Mouse (Mus musculus) left cerebral cortex, postnatal 14 days (tissue): Measurements from ENCODE around the gene 2810021J22Rik. TPM values are rescaled to one million over a fixed set of nuclear protein-coding genes. Genes with fewer than 3 reads are reported as not detected.

ENCODE experiments used
- DNase-seq, 2 experiments: peaks; one replicate each; pipeline ENCODE4 v3.0.0; 2021 to 2022; ENCODE audit warnings: low spot score in 2 of 2, mixed read lengths in 1 of 2
- intact Hi-C: fragments of 180-260 bp; cut with DNase I; formaldehyde crosslinking; loops from one replicate; pipeline ENCODE4 v1.15.1; 2025
- total RNA-seq, 2 experiments: library from RNA; stranded (reverse); gene quantifications; 2 replicates each; pipeline ENCODE4 v1.2.3; 2021

The 2810021J22Rik gene
- total RNA-seq, 2 experiments from 2014 or later = 9.3 TPM

DNA sequence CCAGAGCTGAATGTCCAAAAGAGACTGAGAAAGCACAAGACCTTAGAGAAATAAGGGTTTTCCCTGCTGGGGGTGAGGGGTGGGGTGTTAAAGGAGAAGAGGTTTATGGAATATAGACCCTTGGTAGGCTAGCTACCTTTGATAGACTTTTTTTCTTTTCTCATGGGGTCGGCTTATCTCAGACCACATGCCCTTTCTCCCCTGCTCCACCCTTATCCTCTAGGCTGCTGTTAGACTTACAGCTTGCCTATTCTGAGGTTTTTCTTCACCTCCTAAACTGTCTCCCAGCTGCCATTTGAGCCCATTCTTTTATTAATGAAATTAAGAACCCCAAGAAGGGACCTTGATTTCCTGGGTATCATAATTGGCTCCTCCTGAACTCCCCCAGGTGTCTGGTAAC, 46.8 kb downstream of the 2810021J22Rik start:
- intact Hi-C loops = no loop called here

DNA sequence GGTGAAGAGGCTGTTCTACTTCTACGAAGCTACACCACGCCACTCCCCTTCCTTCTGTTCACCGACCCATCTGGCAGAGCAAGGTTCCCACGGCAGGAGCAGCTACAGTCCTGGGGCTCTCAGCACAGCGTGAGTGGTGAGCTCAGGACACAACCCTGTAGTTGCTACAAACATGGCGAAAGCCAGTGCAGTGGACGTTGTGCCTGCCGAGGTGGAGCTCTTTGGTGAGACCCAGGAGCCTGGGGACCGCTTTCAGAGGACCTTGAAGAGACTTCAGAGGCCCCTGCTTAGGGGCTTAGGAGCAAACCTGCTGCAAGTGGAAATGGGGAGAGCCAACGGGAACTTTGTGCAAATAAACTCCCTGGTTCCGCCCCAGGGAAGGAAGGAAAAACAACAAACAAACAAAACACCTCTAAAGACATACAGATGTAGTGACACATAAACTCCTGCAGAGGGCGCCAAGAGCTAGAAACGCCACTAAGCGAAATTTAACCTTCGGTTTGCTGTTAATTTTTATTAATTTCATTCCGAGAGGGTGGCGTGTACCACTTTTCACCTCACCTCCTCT, 47.5 kb downstream of the 2810021J22Rik start:
- intact Hi-C loops = no loop called here
- DNase-seq = no peak

More for the DNA sequence above, 46.8 kb downstream of the 2810021J22Rik start:
- no peak for DNase-seq

DNA sequence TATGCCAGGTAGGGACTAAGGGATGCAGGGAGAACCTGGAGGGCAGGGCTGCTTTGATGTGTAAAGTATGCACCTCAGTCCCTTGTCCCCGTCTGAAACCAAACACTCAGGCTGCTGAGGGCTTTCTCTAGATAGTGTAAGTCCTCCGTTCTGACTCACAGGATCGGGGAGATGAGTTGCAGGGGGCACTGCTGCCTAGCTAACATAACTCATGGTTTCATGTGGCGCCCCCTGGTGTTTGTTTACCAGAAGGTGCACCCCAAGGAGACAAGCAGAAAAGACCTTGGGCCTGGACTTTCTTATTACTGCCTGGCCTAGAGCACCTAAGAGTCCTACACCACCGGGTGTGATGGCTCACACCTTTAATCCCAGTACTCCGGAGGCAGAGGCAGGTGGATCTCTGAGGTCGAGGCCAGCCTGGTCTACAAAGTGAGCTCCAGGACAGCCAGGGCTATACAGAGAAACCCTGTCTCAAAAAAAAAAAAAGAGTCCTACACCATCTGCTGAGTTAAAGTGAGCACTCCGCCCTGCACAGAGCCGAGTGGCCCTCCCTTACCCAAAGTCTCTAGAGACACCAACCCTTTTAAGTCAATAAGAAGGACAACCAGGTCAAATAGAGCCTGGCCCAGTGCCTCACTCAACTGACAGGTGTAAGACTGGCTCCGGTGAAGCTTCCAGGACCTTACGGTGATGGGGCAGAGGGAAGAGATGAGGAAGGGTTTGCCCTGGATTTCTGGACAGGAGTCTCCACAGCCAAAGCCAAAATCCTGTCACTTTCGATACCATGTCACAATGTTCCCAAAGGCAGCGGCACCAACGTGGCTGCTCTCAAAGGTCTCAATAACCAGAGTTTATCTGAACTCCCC, 50.1 kb downstream of the 2810021J22Rik start:
- intact Hi-C loops = no loop called here
- DNase-seq = peak in 1 of 2 experiments; percentile 26

DNA sequence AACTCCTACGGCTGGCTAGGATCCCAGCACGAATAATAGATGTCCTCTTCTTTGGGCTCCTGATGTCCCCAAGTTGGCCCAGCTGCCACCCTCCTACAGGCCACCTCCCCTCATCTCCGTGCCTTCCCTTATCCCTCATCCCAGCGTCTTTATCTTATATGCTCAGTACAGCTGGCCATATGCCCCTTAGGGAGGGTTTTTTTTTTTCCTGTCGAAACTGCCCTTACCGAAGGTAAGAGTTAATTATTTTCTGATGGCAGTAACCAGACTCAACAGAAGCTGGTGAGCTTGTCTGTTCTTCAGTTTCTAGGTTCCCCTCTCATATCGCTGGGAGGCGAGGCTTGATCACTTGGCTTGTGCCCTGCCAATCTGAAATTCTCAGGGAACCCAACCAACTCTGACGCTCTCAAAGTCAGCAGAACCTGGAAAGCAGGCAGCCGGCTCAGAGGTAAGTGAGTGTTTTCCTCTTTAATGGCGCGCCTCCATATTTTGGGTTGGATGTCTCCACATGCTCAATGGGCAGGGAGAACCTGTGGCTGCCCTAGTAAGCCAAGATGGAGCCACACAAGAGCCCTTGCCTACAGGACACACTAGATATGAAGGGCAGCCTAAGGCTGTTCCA, 50.8 kb downstream of the 2810021J22Rik start, which contains the start of gene Btnl10:
TSS of gene Btnl10 (plus strand) at position 164 of the 622 bp plus-strand sequence.
- DNase-seq = no peak
- intact Hi-C loops = no loop called here

DNA sequence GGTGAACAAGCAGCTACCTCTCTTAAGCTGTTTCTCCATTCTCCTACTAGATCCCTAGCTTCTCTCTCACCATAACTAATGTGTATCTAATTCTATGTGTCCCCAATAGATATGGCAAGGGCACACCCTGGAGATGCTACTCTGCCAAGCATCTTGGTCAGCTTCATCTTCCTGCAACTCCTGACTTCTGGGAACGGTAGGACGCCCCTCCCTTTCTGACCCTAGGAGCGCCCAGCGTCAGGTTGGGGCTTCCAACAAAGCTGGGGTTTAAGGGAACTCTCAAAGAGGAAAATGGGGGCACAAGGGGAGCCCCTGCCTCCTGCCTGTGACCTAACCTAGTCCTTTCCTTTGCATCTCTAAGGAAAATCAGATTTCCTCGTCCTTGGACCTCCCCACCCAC, 51.7 kb downstream of the 2810021J22Rik start:
- intact Hi-C loops = no loop called here
- DNase-seq = no peak

DNA sequence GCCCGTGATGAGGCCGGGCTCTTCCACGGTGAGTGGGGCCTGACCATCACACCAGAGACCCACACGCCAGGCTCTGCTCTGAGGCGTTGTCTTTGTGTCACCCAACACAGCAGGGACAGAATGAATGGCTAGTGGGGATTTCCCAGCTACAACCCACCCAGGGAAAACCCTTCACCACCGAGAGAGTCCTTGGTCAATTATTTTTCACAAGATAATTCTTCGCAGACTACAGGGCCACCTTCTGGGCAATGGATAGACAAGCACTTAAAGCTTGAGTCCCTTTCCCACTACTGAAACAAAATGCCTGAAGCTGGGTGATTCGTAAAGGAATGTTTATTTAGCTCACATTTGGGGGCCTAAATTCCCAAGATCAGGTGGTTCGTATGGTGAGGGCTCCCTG, 55.4 kb downstream of the 2810021J22Rik start:
- intact Hi-C loops = no loop called here
- no peak for DNase-seq

DNA sequence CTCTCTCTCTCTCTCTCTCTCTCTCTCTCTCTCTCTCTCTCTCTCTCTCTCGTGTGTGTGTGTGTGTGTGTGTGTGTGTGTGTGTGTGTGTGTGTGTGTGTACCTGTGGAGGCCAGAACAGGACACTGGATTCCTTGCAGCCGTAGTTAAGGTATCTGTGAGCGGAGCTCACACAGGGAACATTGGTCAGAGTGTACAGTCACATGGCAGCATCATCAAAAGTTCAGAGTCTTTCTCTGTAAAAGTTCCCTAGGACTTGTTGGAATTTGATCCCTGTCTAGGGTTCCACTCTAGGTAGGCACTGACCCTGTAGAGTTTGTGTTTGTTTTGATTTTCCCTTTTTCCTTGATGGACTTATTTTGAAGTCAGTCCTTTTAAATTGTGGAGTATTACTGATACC, 59.6 kb downstream of the 2810021J22Rik start:
- intact Hi-C loops = no loop called here
- no peak for DNase-seq

DNA sequence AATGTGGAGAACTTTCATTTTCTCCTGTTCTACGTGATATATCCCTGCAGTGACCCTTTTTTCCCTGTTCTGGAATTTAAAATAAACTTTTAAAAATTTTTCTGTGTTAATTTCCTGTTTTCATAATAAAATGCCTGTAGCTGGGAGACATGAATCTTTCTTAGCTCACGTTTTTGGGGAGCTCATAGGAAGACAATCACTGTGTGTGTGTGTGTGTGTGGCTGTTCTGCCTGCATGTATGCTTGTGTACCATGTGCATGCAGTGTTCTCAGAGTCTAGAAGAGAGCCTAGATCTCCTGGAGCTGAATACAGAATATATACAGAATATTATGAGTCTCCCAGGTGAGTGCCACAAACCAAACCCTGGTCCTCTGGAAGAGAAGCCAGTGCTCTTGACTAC, 60.0 kb downstream of the 2810021J22Rik start:
- intact Hi-C loops = no loop called here

DNA sequence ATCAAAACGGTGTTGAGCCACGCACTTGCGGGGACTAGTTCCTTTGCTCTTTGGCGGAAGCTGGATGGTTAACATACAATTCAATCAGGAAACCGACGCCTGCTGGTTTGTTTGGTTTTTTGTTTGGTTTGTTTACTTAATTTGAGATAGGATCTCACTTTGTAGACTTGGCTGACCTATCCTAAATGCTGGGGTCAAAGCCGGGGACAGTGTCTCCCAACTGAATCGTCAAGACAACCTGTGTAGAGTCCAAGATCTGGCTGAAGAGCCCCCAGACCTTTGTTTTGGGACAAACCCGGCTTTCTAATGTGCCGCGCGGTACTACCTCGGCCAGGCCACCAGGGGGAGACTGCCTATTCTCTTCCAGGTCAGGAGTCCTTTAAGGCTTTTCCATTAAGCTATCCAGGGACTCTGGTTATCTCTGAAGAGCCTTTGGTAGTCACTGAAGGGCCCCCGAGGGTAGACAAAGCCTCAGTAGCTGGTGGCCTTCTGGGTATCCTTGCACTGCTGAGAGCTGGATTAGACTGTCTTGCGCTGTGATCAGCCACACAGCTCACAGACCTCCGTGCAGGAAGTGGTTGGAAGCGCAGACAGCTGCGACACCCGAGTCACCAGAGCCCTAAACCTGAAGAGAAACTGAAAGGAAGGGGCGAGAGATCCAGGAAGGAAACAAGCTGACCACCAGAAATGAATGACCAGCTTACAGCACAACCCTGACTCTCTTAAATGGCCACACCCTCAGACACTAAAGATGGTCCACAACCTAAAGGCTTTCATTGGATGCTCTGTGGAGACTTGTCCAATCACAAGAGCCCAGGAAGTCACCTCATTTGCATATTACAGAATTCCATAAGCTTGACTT, 61.0 kb downstream of the 2810021J22Rik start:
- peak; percentile 50 to 69 for DNase-seq
- intact Hi-C loops = no loop called here

More for the DNA sequence above, 60.0 kb downstream of the 2810021J22Rik start:
- no peak for DNase-seq

DNA sequence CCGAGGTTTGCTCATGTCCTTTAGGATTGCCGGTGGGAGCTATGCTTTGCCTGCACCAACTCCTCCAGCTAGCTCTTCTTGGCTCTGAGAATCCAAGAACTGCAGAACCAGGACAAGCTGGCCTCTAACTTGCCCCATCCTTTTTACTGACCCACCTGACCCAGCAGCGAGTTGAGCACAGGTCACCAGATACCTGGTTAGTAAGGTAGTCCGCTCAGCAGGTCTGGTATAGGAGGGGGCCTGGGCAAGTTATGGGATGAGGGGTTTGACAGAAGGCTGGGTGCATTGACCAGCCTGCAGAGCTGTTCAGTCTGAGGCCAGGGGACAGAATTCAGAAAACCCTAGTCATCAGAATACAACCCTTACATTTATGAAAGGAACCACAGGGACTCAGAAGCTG, 62.0 kb downstream of the 2810021J22Rik start:
- DNase-seq = no peak
- intact Hi-C loops = no loop called here

DNA sequence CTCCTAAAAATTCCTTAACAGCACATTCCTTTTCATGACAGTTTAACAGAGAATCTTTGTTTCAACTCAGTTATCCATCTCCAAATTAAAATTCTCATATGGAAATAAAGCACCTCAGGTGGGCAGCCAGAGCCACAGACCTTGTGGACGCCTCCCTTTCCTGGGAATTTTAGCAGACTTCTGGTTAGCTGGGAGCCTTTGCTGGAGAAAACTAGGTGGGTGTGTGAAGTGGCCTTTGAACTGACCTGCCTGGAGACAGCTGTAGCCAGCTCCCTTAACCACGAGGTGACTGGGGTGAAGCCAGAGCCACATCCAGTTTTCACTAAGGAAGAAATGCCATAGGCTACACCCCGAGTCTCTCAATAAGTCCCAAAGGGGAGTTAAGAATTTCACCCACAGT, 62.6 kb downstream of the 2810021J22Rik start:
- intact Hi-C loops = no loop called here
- no peak for DNase-seq

DNA sequence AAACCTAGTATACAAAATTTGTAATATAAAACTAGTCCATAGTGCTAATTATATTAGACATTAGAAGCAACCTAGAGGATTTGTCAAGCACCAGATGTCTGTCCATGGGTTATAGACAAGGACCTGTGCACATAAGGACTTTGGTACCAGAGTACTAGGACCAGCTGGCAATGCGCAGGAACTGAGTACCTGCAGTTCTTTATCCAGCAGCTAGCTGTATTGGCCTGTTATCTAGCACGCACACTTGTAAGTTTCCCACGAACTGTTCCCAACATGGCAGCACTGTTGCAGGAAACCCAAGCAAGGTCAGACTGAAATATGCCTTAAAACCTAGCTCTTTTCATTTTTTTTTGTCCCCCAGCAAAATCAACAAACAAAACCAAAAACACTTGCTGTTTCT, 63.2 kb downstream of the 2810021J22Rik start:
- intact Hi-C loops = no loop called here
- DNase-seq = no peak

DNA sequence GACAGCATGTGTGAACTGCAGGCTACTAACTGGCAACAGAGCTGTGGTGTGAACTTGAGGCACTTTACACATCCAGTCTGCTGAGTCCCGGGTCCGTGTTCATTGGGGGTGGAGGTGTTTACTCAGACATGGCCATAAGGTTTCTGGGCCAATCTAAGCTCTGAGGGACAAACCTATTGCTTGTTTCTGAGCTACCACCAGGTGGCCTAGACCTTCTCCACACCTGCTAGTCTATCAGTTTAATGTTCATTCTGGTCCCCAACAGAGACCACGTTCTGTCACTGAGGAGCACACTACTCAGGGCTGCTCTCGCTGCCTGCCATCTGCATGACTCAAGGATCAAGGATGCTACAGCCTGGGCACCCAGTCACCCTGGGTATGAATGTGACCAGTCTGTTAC, 64.6 kb downstream of the 2810021J22Rik start:
- intact Hi-C loops = no loop called here
- DNase-seq = no peak

Other genes with a start within 250 kb of the 2810021J22Rik start
- not detected for gene Olfr323, start 236.7 kb upstream of the 2810021J22Rik start, total RNA-seq
- gene Trim58, start 226.8 kb upstream of the 2810021J22Rik start, total RNA-seq = under 1 TPM in 1 of 2 experiments, not detected in 1; 0.15 TPM
- not detected for gene Olfr322, start 208.4 kb upstream of the 2810021J22Rik start, total RNA-seq
- not detected for gene Olfr320, start 186.1 kb upstream of the 2810021J22Rik start, total RNA-seq
- gene Olfr319, start 168.1 kb upstream of the 2810021J22Rik start, total RNA-seq = not detected
- gene Olfr318, start 143.2 kb upstream of the 2810021J22Rik start, total RNA-seq = under 1 TPM in 1 of 2 experiments, not detected in 1; 0.13 TPM
- gene Olfr317, start 128.0 kb upstream of the 2810021J22Rik start, total RNA-seq = under 1 TPM in 1 of 2 experiments, not detected in 1; 0.15 TPM
- under 1 TPM; 0.13 to 0.42 TPM for gene Olfr316, start 114.5 kb upstream of the 2810021J22Rik start, total RNA-seq
- not detected for gene Olfr315, start 94.0 kb upstream of the 2810021J22Rik start, total RNA-seq
- gene Olfr314, start 84.3 kb upstream of the 2810021J22Rik start, total RNA-seq = not detected
- gene Fam183b, start 65.3 kb upstream of the 2810021J22Rik start, total RNA-seq = 1 to 10 TPM in 1 of 2 experiments, under 1 TPM in 1; 0.89 to 2.1 TPM
- gene Olfr313, start 52.2 kb upstream of the 2810021J22Rik start, total RNA-seq = not detected
- not detected for gene Olfr312, start 38.0 kb upstream of the 2810021J22Rik start, total RNA-seq
- not detected for gene Olfr311, start 28.0 kb upstream of the 2810021J22Rik start, total RNA-seq
- gene Gm12258, start 20.1 kb upstream of the 2810021J22Rik start, total RNA-seq = 10 to 100 TPM; 16.7 TPM
- gene Zfp39, start 37.0 kb downstream of the 2810021J22Rik start, total RNA-seq = 1 to 10 TPM; 8.7 to 9.0 TPM
- not detected for gene Btnl10, start 50.7 kb downstream of the 2810021J22Rik start, total RNA-seq
- gene Rnf187, start 71.7 kb downstream of the 2810021J22Rik start, total RNA-seq = 100 to 1,000 TPM; 493 to 512 TPM
- 100 to 1,000 TPM; 119 to 135 TPM for gene Hist3h2ba, start 81.7 kb downstream of the 2810021J22Rik start, total RNA-seq
- gene Hist3h2a, start 87.5 kb downstream of the 2810021J22Rik start, total RNA-seq = 10 to 100 TPM; 57.2 to 62.3 TPM
- 1 to 10 TPM; 3.9 to 4.3 TPM for gene Trim17, start 87.5 kb downstream of the 2810021J22Rik start, total RNA-seq
- 10 to 100 TPM; 21.8 to 22.0 TPM for gene Trim11, start 110.9 kb downstream of the 2810021J22Rik start, total RNA-seq